Mouse (Mus musculus) heart, adult 18-20 months (tissue): Measurements from ENCODE around the gene Vamp2. TPM values are rescaled to one million over a fixed set of nuclear protein-coding genes. Genes with fewer than 3 reads are reported as not detected.

Experiments
- DNase-seq, 2 experiments: peaks; one replicate each; pipeline ENCODE4 v3.0.0; 2021 to 2022; ENCODE audit warnings: mixed read lengths in 1 of 2
- total RNA-seq, 2 experiments: library from RNA; stranded (reverse); gene quantifications; 2 replicates each; pipeline ENCODE4 v1.2.3; 2021

Vamp2 gene
- total RNA-seq, 2 experiments from 2014 or later = 53.9 to 55.4 TPM

DNA sequence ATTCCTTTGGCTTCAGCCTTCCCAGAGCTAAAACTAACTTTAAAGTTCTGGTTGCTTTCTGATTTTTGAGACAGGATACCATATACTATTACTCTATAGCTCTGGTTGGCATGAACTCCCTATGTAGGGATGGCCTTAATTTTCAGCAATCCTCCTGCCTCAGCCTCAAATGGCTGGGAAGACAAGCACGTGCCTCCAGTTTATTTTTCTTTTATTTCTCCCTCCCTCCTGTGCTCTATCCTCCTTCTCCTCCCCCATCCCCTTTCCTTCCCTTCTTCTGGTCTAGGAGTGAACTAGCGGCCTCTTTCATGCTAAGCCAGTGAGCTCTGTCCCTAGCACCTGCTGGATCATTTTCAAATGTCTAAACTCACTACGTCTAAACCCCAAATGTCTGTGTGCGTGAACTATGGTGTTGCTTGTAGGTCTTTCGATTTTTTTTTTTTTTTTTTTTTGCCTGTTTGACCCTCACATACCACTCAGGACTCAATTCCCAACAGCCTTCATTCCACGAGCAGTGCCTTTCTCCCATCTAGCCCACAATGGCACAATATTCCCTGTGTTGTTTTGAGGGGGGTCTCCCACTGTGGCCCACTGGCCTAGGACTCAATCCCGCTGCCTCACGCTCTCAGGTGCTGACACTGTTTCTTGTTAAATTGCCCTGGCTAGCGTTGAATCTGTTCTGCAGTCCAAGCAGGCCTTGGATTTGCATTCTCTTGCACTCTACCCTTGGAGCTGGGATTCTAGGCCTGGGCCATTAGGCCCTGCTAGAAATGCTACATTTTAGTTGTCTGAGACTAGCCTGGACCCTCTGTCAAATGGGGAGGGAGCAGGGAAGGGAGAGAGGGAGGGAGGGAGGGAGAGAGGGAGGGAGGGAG lies 23.8 kb upstream of the Vamp2 start:
- no peak for DNase-seq

DNA sequence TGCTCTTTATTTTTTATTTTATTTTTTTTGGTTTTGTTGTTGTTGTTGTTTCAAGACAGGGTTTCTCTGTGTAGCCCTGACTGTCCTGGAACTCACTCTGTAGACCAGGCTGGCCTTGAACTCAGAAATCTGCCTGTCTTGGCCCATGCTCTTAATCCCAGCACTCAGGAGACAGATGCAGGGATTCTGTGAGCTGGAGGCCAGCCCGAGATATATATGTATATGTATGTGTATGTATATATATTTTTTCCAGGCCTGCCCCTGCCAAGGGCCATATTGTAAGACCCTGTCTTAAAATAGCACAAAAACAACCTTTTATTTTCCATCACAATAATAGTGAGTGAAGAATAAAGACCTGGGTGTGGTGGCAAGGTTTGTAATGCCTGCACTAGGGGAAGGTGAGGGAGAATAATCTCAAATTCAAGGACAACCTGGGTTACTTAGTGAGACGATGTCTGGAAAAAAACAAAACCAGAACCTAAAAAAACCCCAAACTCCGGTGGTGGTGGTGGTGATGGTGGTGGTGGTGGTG lies 22.8 kb upstream of the Vamp2 start:
- no peak for DNase-seq

DNA sequence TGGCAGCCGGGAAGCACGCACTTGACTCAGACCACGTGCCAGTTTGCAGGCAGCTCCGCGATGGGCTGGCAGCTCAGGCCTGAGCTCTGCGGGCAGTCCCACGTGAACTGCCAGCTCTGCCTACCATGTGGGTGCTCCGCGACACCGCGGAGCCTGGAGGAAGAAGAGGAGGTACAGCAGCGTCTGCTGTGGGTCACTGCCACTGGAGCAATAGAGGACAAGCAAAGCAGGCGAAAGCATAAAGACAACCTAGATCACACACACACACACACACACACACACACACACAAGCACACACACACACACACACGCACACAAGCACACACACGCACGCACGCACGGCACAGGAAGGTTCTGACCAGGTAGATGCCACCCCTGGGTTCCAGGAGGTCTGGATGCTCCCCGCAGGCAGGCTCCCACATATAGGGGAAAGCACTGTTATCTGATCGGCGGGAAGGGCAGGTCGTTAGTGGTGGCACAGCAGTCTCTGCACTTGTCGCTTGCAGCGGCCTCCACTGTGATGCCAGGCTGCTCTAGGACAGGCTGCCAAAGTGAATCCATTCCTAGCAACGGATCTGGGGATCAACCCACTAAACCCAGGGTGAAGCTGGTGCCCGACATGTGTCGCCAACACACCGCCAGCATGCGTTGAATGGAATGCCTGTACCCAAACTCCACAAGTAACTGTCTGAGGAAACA lies 22.0 kb upstream of the Vamp2 start:
- DNase-seq = peak; percentile 43 to 59

DNA sequence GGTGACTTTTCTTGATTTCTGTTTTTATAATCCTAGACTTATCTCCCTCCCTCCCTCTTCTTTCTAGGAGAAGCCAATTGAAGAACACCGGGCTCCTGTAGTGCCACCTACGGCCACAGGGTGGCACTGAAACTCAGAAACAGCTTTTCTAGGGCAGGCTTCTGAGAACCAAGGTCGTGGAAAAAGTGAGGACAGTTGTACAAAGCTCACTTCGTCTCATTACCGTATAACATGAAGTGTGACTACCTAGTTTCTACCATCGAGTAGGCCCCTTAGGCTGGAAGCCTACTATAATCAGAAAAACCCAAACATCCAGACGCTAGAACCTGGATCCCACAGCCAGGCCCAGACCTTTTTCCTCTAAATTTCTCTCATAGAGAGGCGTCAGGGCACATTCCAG lies 21.3 kb upstream of the Vamp2 start:
- peak; percentile 92 to 95 for DNase-seq

DNA sequence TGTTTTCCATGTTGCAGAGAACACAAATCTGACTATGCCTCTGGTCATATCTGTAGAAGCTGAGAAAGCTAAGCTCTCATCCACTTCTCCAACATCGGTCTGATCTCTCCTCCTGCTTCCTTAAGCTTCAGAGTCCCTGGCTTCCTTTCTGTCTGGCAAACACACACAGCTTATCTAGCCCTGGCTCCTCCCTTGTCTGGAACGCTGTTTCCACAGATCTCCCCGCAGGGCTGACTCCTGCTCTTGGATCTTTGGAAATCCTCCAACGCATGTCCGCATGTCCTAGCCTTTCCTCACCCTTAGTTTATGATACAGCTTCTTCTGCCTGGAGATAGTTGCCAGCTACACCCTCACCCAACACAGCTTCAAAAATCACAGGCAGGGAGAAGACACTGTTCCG lies 20.7 kb upstream of the Vamp2 start:
- peak; percentile 74 to 82 for DNase-seq

DNA sequence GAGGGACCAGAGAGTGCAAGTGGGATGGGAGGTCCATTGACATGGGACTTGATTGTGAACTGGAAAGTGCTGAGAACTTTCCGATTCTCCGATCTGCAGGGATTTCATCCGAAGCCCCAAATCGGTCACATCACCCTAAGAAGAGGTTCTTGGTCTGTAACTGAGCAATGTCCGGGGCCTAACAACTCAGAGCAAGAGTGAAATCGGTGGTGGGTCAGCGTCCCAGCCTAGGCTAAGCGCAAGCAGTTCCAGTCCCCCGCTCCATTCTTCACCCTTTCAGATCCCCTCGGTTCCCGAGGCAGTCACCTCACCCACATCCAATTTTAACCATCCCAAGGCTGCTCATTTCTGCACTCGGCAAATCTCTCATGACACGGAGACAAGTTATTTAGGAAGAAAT lies 18.2 kb upstream of the Vamp2 start:
- DNase-seq = no peak

DNA sequence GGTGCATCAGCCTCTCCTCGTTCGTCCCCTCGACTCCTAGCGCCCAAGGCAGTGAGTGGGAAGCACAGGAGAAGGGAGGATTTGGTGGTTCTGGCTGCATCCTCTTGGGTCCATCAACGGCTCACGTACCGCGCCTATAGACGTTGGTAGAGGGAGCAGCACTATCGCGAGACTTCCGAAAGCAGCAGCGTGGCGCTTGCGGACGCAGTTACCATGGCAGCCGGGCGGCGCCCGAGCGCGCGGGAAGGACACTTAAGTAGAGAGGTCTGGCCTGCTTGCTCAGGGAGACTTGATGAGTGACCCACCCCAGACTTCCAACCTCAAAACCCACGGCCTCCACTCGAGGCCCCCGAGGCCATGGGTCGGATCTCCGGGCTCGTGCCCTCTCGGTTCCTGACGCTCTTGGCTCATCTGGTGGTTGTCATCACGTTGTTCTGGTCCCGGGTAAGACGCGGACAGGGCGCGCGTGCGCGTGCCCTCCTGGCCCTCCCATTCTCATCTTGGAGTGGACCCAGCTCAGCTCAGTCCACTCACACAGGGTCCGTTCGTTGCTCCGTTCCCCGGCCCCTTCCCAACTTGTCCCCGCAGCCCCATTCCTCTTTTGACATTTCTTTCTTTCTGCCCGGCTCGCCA lies 17.6 kb upstream of the Vamp2 start, which contains the start of gene Tmem107:
Gene Tmem107 (plus strand): TSS at position 217 of the 633 bp plus-strand sequence.
- peak; percentile 96 to 97 for DNase-seq

DNA sequence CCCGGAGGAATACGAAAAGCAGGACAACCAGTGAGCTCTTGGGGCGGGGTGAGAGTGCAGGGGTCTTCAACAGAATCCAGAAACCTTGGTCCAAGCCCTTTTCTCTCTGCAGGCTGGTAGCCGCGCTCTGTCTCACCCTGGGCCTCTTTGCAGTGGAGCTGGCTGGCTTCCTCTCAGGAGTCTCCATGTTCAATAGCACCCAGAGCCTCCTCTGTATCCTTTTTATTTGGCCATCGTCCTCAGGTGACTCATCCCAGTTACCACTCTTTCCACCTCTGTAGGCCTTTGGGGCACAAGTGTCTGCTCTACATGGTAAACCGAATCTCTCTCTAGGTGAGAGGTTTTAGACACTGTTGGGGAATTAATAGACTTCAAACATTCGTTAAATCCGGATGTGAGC lies 17.0 kb upstream of the Vamp2 start:
- DNase-seq = no peak

DNA sequence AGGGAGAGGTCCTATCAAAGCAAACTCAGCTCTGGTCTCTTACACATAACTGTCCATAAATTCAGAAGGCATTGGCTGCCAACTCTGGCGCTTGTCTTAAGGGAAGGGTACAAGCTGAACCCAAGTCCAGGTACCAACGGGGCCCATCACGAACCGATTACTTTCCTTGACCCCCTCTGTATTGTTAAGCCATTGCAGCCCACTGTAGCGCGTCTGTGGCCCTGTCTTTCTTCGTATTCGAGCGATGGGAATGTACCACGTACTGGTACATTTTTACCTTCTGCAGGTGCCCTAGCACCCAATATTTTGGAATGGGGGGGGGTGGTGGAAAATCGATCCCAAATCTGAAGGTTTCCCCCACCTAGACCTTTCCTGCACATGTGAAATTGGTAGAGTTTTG lies 16.1 kb upstream of the Vamp2 start:
- DNase-seq = no peak

DNA sequence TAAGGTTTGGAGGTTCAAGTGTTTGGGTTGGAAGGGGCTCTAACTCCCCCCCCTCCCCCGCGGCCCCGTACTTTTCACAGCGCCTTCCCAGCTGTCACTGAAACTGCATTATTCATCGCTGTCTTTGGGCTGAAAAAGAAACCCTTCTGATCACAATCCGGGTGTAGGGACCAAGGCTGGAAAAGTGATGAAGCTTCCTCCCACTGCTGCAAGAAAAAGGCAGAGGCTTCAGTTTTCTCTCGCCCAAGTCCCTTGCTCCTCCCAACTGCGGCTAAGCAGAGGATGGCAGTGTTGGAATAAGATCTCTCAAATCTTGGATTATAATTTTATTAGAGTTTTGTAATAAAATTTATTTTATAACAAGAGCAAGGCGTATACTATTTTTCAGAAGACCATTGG lies 15.6 kb upstream of the Vamp2 start:
- DNase-seq = no peak

DNA sequence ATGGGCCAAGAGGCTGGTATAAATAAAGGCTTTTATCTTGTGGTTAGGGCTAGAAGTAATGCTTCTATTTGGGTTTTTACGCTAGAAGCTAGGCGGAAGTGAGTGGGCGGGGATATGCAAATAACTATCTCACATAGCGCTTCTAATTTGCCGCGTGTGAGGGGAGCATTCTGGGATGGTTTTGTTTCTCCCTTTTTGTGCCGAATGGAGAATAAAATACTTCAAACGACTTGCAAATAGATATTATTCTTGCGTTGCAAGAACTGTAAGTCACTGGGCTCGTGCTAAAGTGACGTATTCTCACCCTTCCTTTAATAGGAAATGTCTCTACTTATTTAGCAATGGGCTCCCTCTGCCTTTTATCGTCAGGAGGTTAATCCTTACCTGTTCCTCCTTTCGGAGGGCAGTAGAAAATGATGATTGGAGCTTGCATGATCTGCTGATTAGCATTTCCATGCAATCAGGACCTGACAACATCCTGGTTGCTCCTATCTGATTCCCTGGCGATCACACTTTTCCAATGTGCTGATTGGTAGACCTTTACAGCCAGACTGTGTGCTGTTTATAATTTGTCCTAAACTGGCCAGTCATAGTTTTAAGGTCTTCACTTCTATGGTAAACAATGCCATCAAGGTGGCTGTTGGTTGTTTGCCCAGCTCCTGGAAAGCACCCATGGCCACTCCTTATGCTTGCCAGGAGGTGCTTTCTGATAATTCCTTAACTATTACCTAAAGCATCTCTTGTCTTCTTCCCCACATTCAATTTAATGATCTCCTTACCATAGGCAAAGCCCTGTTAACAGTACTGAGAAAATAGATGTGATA lies 15.0 kb upstream of the Vamp2 start:
- peak; percentile 91 for DNase-seq

DNA sequence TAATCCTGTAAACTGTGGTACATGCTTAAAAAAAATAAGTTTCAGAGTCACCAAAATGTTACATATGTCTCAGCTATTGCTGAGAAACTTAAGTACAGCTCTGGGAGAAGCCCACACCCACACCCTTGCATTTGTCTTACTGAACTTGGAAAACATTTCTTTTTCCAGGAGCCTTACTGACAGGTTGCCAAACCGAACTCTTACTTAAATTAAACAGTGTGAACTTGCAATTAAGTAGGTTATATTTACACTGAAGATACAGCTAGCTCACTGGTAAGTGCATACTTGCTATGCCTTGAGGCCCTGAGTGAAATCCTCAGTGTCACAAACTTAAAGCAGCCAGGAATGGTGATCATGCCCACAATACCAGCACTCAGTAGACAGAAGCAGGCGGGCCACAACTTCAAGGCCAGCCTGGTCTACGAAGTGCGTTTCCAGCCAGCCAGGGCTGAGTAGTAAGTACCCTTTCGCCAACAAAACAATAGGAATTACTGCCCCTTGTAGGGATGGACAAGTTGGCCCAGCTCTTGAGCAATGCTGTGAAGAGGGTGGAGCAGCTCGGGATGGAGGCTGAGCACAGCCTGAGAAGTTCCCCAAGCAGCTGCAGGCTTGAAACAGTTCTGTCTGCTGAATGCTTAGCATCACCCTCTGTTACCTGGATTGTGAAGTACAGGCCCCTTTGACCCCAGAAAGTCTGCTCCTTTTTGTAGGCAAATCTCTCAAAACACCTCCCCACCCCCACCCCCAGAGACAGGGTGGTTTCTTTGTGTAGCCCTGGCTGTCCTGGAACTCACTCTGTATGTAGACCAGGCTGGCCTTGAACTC lies 14.1 kb upstream of the Vamp2 start:
- DNase-seq = peak in 1 of 2 experiments; percentile 38

DNA sequence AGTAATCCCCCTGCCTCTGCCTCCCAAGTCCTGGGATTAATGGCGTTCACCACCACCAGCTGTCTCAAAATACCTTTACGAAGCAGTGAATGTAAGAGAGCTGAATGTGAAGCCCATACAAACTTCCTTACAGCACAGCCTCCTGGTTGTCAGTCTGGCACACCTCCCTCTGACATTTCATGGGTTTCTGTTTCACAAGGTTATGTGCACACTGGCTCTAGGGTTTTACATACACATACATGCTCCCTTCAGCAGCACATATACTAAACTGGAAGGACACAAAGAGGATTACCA lies 13.6 kb upstream of the Vamp2 start:
- DNase-seq = no peak

DNA sequence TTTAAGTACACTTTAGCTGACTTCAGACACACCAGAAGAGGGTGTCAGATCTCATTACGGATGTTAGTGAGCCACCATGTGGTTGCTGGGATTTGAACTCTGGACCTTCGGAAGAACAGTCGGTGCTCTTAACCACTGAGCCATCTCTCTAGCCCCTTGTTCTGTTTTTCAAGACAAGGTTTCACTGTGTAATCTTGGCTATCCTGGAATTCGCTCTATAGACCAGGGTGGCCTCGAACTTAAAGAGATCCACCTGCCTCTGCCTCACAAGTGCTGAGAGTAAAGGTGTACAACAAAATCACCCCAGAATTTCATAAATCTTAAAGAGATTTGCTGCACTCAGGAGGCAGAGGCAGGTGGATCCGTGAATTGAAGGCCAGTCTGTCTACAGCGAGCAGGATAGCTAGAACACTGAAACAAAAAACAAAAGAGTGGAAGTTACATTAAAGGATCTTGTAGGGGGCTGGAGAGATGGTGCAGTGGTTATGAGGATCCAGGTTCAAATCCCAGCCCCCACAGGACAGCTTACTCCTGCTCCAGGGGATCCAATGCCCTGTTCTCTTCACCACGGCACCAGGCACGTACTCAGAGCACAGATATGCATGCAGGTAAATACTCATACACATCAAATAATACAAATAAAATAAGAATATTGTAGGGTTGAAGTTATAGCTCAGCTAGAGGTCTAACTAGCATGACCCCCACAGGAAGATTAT lies 12.4 kb upstream of the Vamp2 start:
- DNase-seq = no peak

DNA sequence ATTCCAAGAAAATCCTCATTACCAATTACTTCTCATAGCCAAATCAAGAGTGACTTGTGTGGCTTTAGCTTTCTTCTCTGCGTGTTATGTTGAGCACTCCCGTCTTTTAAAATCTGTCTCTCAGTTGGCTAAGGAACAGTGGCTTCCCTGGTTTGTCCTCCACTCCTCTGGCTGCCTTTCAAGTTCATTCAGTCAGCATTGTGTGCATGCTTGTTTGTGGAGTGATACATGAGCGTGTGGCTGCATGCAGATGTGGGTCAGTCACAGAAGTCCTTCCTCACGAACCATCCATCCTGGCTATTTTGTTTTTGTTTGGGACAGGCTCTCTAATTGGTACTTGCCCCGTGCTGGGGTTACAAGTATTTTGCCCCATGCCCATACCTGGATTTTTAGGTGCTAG lies 11.7 kb upstream of the Vamp2 start:
- DNase-seq = peak in 1 of 2 experiments; percentile 45

DNA sequence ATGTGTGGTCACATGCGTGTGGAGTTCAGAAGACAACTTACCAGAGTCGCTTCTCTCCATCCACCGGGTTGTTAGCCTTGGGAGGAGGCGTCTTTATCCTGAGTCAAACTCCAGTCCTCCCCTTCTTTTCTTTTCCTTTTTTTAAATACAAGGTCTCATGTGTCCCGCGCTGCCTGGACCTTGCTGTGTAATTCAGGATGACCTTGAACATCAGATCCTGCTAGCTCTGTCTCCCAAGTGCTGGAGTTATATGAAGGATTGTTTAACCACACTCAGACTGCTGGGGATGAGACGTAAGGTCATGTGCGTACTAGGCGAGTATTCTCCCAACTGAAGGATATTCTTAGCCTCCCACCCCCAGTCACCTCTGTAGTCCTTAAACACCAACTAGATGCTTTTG lies 11.0 kb upstream of the Vamp2 start:
- DNase-seq = no peak

DNA sequence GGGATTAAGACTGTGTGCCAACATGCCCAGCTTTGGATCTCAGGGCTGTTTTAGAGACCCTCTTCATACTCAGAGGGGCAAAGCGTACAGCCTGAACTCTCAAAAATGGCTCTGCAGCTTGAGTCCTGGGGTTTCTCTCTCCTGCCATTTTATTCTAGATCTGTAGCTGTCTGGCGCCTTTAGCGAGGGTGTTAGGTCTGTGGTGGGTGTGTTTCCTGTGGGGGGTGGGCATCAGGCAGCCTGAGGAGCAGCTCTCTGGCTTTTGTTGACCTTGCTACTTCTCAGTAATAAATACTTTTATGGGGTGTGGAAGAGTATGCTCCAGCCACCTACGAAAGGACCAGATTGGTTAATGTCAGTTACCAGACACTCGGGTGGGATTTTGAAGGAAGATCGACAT lies 10.2 kb upstream of the Vamp2 start:
- no peak for DNase-seq

DNA sequence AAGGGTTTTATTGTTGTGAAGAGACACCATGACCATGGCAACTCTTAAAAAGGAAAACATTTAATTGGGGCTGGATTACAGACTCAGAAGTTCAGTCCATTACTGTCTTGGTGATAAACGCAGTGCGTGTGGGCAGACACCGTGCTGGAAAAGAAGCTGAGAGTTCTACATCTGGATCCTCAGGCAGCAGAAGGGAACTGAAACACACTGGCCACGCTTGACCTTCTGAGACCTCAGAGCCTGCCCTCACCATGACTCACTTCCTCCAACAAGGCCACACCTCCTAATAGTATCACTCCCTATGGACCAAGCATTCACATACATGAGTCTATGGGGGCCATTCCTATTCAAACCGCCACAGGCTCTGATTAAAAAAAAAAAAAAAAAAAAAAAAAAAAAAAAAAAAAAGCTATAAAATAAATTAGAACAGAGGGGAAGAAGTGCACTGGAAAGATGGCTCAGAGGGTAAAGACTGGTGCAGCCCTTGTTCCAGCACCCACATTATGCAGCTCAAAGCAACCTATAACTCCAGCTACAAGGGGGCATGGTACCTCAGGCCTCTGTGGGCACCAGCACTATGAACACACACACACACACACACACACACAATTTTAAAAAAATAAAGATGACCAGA lies 9.4 kb upstream of the Vamp2 start:
- DNase-seq = peak; percentile 43 to 77

DNA sequence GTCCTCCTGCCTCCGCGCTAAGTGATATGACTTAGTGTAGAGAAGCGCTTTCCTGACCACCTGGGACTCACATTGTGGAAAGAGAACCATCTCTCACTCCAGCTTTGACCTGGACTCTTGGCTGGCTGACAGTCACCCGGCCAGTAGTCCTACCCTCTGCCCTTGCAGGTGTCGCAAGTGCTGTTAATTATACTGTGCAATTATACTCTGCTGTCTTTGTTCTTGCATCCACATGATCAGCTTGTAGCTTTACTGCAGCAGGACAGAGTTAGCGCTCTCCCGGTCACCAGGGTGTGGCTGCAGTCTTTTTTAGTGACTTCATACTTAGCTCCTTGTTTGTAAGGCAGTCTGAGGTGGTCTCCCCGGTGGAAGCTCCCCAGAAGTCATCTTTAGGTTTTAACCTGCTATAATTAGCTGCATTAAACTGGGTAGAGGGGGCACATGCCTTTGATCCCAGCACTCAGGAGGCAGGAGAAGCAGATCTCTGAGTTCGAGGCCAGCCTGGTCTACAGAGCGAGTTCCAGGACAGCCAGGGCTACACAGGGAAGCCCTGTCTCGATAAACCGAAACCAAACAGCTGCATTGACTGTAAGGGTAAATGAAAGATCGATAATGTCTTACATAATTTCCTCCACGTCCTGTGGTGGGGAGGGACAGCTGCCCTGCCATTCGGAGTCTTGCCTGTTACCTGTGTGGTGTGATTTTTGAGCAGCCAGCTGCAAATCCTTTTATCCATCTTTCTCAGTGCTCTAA lies 8.0 kb upstream of the Vamp2 start:
- no peak for DNase-seq
